Mouse (Mus musculus) cerebellum, adult 11 months (tissue): ENCODE data around the gene Col24a1.

Experiments used
- DNase-seq: peaks from one replicate; pipeline ENCODE4 v3.0.0; 2022

The Col24a1 gene

GRCm38 (mm10) chr3:145463731-145464130, 171.5 kb downstream of the Col24a1 start:
- DNase-seq: no peak

- DNase-seq: no peak
These were observed 178.8 kb downstream of the Col24a1 start for GRCm38 (mm10) chr3:145471094-145471493.

GRCm38 (mm10) chr3:145474163-145474562, 181.9 kb downstream of the Col24a1 start:
- no peak for DNase-seq

- no peak for DNase-seq
These were observed 184.4 kb downstream of the Col24a1 start for GRCm38 (mm10) chr3:145476634-145477033.

GRCm38 (mm10) chr3:145477074-145477473, 184.8 kb downstream of the Col24a1 start:
- DNase-seq: no peak

GRCm38 (mm10) chr3:145478446-145478845, 186.2 kb downstream of the Col24a1 start:
- no peak for DNase-seq

- no peak for DNase-seq
These were observed 198.0 kb downstream of the Col24a1 start for GRCm38 (mm10) chr3:145490279-145490678.

- DNase-seq: no peak
These were observed 199.1 kb downstream of the Col24a1 start for GRCm38 (mm10) chr3:145491326-145491725.

- no peak for DNase-seq
These were observed 205.9 kb downstream of the Col24a1 start for GRCm38 (mm10) chr3:145498127-145498526.

- no peak for DNase-seq
These were observed 206.6 kb downstream of the Col24a1 start for GRCm38 (mm10) chr3:145498893-145499292.

- DNase-seq: no peak
These were observed 212.6 kb downstream of the Col24a1 start for GRCm38 (mm10) chr3:145504830-145505229.

- no peak for DNase-seq
These were observed 216.3 kb downstream of the Col24a1 start for GRCm38 (mm10) chr3:145508550-145508949.

GRCm38 (mm10) chr3:145514197-145514596, 221.9 kb downstream of the Col24a1 start:
- DNase-seq: no peak

GRCm38 (mm10) chr3:145521528-145522080, 229.3 kb downstream of the Col24a1 start:
- no peak for DNase-seq

- no peak for DNase-seq
These were observed 230.0 kb downstream of the Col24a1 start for GRCm38 (mm10) chr3:145522311-145522710.

- DNase-seq: no peak
These were observed 233.0 kb downstream of the Col24a1 start for GRCm38 (mm10) chr3:145525266-145525665.

- no peak for DNase-seq
These were observed 245.6 kb downstream of the Col24a1 start for GRCm38 (mm10) chr3:145537870-145538269.

GRCm38 (mm10) chr3:145548441-145549415, 256.5 kb downstream of the Col24a1 start:
- no peak for DNase-seq

- DNase-seq: no peak
These were observed 257.9 kb downstream of the Col24a1 start for GRCm38 (mm10) chr3:145550216-145550615.

- DNase-seq: no peak
These were observed 262.1 kb downstream of the Col24a1 start for GRCm38 (mm10) chr3:145554388-145554787.

GRCm38 (mm10) chr3:145556206-145556605, 263.9 kb downstream of the Col24a1 start:
- no peak for DNase-seq

GRCm38 (mm10) chr3:145559675-145560074, 267.4 kb downstream of the Col24a1 start:
- no peak for DNase-seq

GRCm38 (mm10) chr3:145560117-145560516, 267.8 kb downstream of the Col24a1 start:
- DNase-seq: no peak

- DNase-seq: no peak
These were observed 282.2 kb downstream of the Col24a1 start for GRCm38 (mm10) chr3:145574468-145574867.
